Mouse (Mus musculus) thymus, adult 2 months (tissue): Measurements from ENCODE around the gene Ccser1.

Experiments
- CTCF ChIP-seq: fragments of 200-500 bp; IDR thresholded peaks from 2 replicates; pipeline ENCODE4 v1.5.1; 2012; ENCODE audit warnings: mild to moderate bottlenecking, control low read depth, low read length, moderate library complexity, borderline replicate concordance; ENCODE audit not compliant: control insufficient read depth, poor library complexity, insufficient read depth; ENCODE audit errors: extremely low read depth
- POLR2A ChIP-seq: fragments of 200-500 bp; IDR thresholded peaks from 2 replicates; pipeline ENCODE4 v1.6.1; 2012; ENCODE audit warnings: mild to moderate bottlenecking, low read length, control low read depth, moderate library complexity; ENCODE audit not compliant: control insufficient read depth, poor library complexity, insufficient read depth; ENCODE audit errors: extremely low read depth

- TF ChIP-seq POLR2A, result no peak
- TF ChIP-seq CTCF, result no peak
Observed at GRCm38 (mm10) chr6:62163826-62164225, 983.7 kb downstream of the Ccser1 start.
